Mouse (Mus musculus) intestine, embryonic 14.5 days (tissue): ENCODE measurements around the gene Zfand4. TPM values are rescaled to one million over a fixed set of nuclear protein-coding genes. Genes with fewer than 3 reads are reported as not detected.
"Not testable (repeated sequence)": the region's sequence is repeated elsewhere in the genome, so short reads cannot be mapped to it uniquely, and the experiment has no call there.

Experiments
- ATAC-seq: fragments of 200-750 bp; cut with Nextera tagmentation; replicated peaks from 2 replicates; pipeline ENCODE4 v1.8.0; 2017; ENCODE audit warnings: low read depth, moderate number of reproducible peaks, moderate TSS enrichment, moderate library complexity; ENCODE audit not compliant: low FRiP score, low TSS enrichment
- DNase-seq: peaks from one replicate; pipeline ENCODE4 v3.0.0-alpha.2; 2018; ENCODE audit warnings: low spot score
- H3K27ac ChIP-seq: fragments of 300-500 bp; sonication (generic); 2 replicates; pipeline ENCODE4 v1.5.1; 2014; ENCODE audit warnings: low read depth, mild to moderate bottlenecking, control low read depth
- H3K27me3 ChIP-seq: fragments of 300-500 bp; sonication (generic); replicated peaks from 2 replicates; pipeline ENCODE4 v1.6.1; 2014; ENCODE audit warnings: low read length, control low read depth; ENCODE audit not compliant: control insufficient read depth, insufficient read depth
- H3K36me3 ChIP-seq: fragments of 300-500 bp; sonication (generic); 2 replicates; pipeline ENCODE4 v1.6.1; 2014; ENCODE audit warnings: low read length, control low read depth; ENCODE audit not compliant: control insufficient read depth, insufficient read depth
- H3K4me1 ChIP-seq: fragments of 300-500 bp; sonication (generic); replicated peaks from 2 replicates; pipeline ENCODE4 v1.6.1; 2014; ENCODE audit warnings: low read length, control low read depth, mixed read lengths; ENCODE audit not compliant: control insufficient read depth, insufficient read depth
- H3K4me2 ChIP-seq: fragments of 300-500 bp; sonication (generic); 2 replicates; pipeline ENCODE4 v1.6.1; 2014; ENCODE audit warnings: low read length
- H3K4me3 ChIP-seq: fragments of 300-500 bp; sonication (generic); 2 replicates; pipeline ENCODE4 v1.5.1; 2014; ENCODE audit warnings: low read depth, low read length, control low read depth, mixed read lengths
- H3K9ac ChIP-seq: fragments of 300-500 bp; sonication (generic); 2 replicates; pipeline ENCODE4 v1.6.1; 2014; ENCODE audit warnings: mild to moderate bottlenecking, low read length
- H3K9me3 ChIP-seq: fragments of 300-500 bp; sonication (generic); 2 replicates; pipeline ENCODE4 v1.6.1; 2016; ENCODE audit warnings: low read length, control low read depth; ENCODE audit not compliant: control insufficient read depth
- WGBS: fragments of 180-500 bp; shearing (Covaris S2); extraction: QIAGEN DNeasy Blood & Tissue Kit; methylation state at CpG from one replicate; pipeline ENCODE4 v1.1.7; 2014; 5-methylcytosine and 5-hydroxymethylcytosine counted together
- polyA plus RNA-seq: library from polyadenylated mRNA; unstranded; fragments of >200 nt; fragmentation: Nextera tagmentation; extraction: Ambion mirVana; gene quantifications from 2 replicates; pipeline ENCODE4 v1.2.1, GENCODE M21; 2014

Zfand4 gene
- polyA plus RNA-seq, 1 experiment from 2014 or later = 4.8 TPM

- H3K4me3 ChIP-seq = no peak overlapping the region
- H3K27me3 ChIP-seq = no peaks in the 10 kb centered on the region
- H3K36me3 ChIP-seq = no peaks in the 10 kb centered on the region
- ATAC-seq (no peak), DNase-seq (no peak)
- no peaks in the 10 kb centered on the region for H3K4me1 ChIP-seq
- H3K9me3 ChIP-seq = no peaks in the 10 kb centered on the region
- 89% methylated on average over 1 of the region's 1 CpGs for WGBS
- no peak overlapping the region for H3K27ac ChIP-seq
- H3K4me2 ChIP-seq = no peak overlapping the region
- no peak overlapping the region for H3K9ac ChIP-seq
These were observed 89.4 kb downstream of the Zfand4 start for GRCm38 (mm10) chr6:116353428-116353827.

- H3K27me3 ChIP-seq, H3K4me1 ChIP-seq, H3K4me3 ChIP-seq, ATAC-seq, H3K9ac ChIP-seq, H3K36me3 ChIP-seq, H3K4me2 ChIP-seq, H3K9me3 ChIP-seq, H3K27ac ChIP-seq, DNase-seq: not testable (repeated sequence)
- 73% methylated on average over 8 of the region's 8 CpGs for WGBS
These were observed 92.4 kb downstream of the Zfand4 start for GRCm38 (mm10) chr6:116356311-116356947.

- H3K9ac ChIP-seq = no peak overlapping the region
- 75% methylated on average over 4 of the region's 4 CpGs for WGBS
- H3K27me3 ChIP-seq = no peaks in the 10 kb centered on the region
- H3K36me3 ChIP-seq = no peaks in the 10 kb centered on the region
- no peak overlapping the region for H3K4me2 ChIP-seq
- no peaks in the 10 kb centered on the region for H3K4me1 ChIP-seq
- ATAC-seq = no peak
- H3K27ac ChIP-seq = no peak overlapping the region
- DNase-seq = no peak
- H3K4me3 ChIP-seq = no peak overlapping the region
- no peaks in the 10 kb centered on the region for H3K9me3 ChIP-seq
These were observed 92.9 kb downstream of the Zfand4 start for GRCm38 (mm10) chr6:116356948-116357325.

- H3K9ac ChIP-seq = no peak overlapping the region
- no peak overlapping the region for H3K4me2 ChIP-seq
- ATAC-seq (no peak), DNase-seq (no peak)
- H3K4me1 ChIP-seq = no peaks in the 10 kb centered on the region
- H3K36me3 ChIP-seq = no peaks in the 10 kb centered on the region
- no peaks in the 10 kb centered on the region for H3K9me3 ChIP-seq
- H3K4me3 ChIP-seq = no peak overlapping the region
- H3K27me3 ChIP-seq = no peaks in the 10 kb centered on the region
- WGBS = 54% methylated on average over 8 of the region's 8 CpGs
- H3K27ac ChIP-seq = no peak overlapping the region
These were observed 94.0 kb downstream of the Zfand4 start for GRCm38 (mm10) chr6:116358056-116358455.

GRCm38 (mm10) chr6:116359256-116359655 lies 95.2 kb downstream of the Zfand4 start:
- 79% methylated on average over 3 of the region's 3 CpGs for WGBS
- Histone ChIP-seq H3K27ac (no peak overlapping the region), H3K36me3 (no peaks in the 10 kb centered on the region), H3K4me2 (no peak overlapping the region), H3K4me1 (no peaks in the 10 kb centered on the region), H3K27me3 (no peaks in the 10 kb centered on the region), H3K4me3 (no peak overlapping the region), H3K9ac (no peak overlapping the region), H3K9me3 (no peaks in the 10 kb centered on the region)
- DNase-seq (no peak), ATAC-seq (no peak)

GRCm38 (mm10) chr6:116361463-116361862 lies 97.4 kb downstream of the Zfand4 start:
- Histone ChIP-seq H3K27ac (no peak overlapping the region), H3K9ac (no peak overlapping the region), H3K4me2 (no peak overlapping the region), H3K4me3 (no peak overlapping the region), H3K9me3 (no peaks in the 10 kb centered on the region), H3K27me3 (no peaks in the 10 kb centered on the region), H3K36me3 (no peaks in the 10 kb centered on the region), H3K4me1 (no peaks in the 10 kb centered on the region)
- 67% methylated on average over 3 of the region's 3 CpGs for WGBS
- DNase-seq (no peak), ATAC-seq (no peak)

- H3K36me3 ChIP-seq = no peaks in the 10 kb centered on the region
- DNase-seq (no peak), ATAC-seq (no peak)
- H3K9me3 ChIP-seq = no peaks in the 10 kb centered on the region
- no peak overlapping the region for H3K4me3 ChIP-seq
- H3K27ac ChIP-seq = no peak overlapping the region
- H3K4me2 ChIP-seq = no peak overlapping the region
- H3K27me3 ChIP-seq = no peaks in the 10 kb centered on the region
- no peaks in the 10 kb centered on the region for H3K4me1 ChIP-seq
- H3K9ac ChIP-seq = no peak overlapping the region
- WGBS = 85% methylated on average over 4 of the region's 4 CpGs
These were observed 98.0 kb downstream of the Zfand4 start for GRCm38 (mm10) chr6:116361993-116362392.

- Histone ChIP-seq H3K9me3 (no peaks in the 10 kb centered on the region), H3K27me3 (no peaks in the 10 kb centered on the region), H3K4me1 (no peaks in the 10 kb centered on the region), H3K27ac (no peak overlapping the region), H3K4me3 (no peak overlapping the region), H3K4me2 (no peak overlapping the region), H3K36me3 (no peaks in the 10 kb centered on the region), H3K9ac (no peak overlapping the region)
- DNase-seq (no peak), ATAC-seq (no peak)
- 88% methylated on average over 11 of the region's 11 CpGs for whole genome bisulfite sequencing
These were observed 103.9 kb downstream of the Zfand4 start for GRCm38 (mm10) chr6:116367971-116368370.

GRCm38 (mm10) chr6:116369811-116370210 lies 105.8 kb downstream of the Zfand4 start:
- 96% methylated on average over 1 of the region's 1 CpGs for WGBS
- H3K4me1 ChIP-seq = no peaks in the 10 kb centered on the region; the same call in 1 of the 2 replicates
- H3K9ac ChIP-seq = no peak overlapping the region
- no peaks in the 10 kb centered on the region for H3K27me3 ChIP-seq
- no peaks in the 10 kb centered on the region for H3K9me3 ChIP-seq
- H3K27ac ChIP-seq = no peak overlapping the region
- H3K36me3 ChIP-seq = no peaks in the 10 kb centered on the region
- ATAC-seq (no peak), DNase-seq (no peak)
- no peak overlapping the region for H3K4me3 ChIP-seq
- no peak overlapping the region for H3K4me2 ChIP-seq
